Mouse (Mus musculus): ENCODE results near the gene Cmbl.

- TF ChIP-seq CTCF (IDR thresholded peaks at IDR 0.05; ENCODE audit: low read depth, low read length) (no peak), POLR2A (IDR thresholded peaks at IDR 0.05; ENCODE audit: borderline replicate concordance, low read depth, low read length) (no peak)
These were observed 37.9 kb downstream of the Cmbl start for GRCm38 (mm10) chr15:31603113-31603512.

Measured in bone marrow macrophage, adult 2 months (primary cell).